Mouse (Mus musculus): Measurements from ENCODE around the gene Prune1. TPM values are rescaled to one million over a fixed set of nuclear protein-coding genes. Genes with fewer than 3 reads are reported as not detected.

Gene Prune1
- polyA plus RNA-seq, 1 experiment from 2014 or later, result 26.2 TPM

GRCm38 (mm10) chr3:95269789-95270188 lies 12.1 kb downstream of the Prune1 start:
- peaks cover 49% of the 10 kb centered on the region for H3K36me3 ChIP-seq (replicated peaks)
- no peaks in the 10 kb centered on the region for H3K27me3 ChIP-seq (ENCODE audit: poor library complexity, severe bottlenecking)
- WGBS, result 94% methylated on average over 5 of the region's 5 CpGs
- H3K9me3 ChIP-seq, result no peaks in the 10 kb centered on the region
- H3K27ac ChIP-seq, result no peak overlapping the region
- no peaks in the 10 kb centered on the region for H3K4me1 ChIP-seq
- DNase-seq (ENCODE audit: extremely low spot score, low spot score), result no peak
- H3K4me3 ChIP-seq, result no peak overlapping the region

GRCm38 (mm10) chr3:95267855-95268254 lies 14.0 kb downstream of the Prune1 start:
- peaks cover 60% of the 10 kb centered on the region for H3K36me3 ChIP-seq (replicated peaks)
- no peak for DNase-seq (ENCODE audit: extremely low spot score, low spot score)
- 0 out of 2 replicates have a peak, but pooled peaks cover 5% of the 10 kb centered on the region for H3K4me1 ChIP-seq
- H3K4me3 ChIP-seq, result no peak overlapping the region
- H3K27me3 ChIP-seq (ENCODE audit: poor library complexity, severe bottlenecking), result no peaks in the 10 kb centered on the region
- H3K27ac ChIP-seq, result no peak overlapping the region
- no peaks in the 10 kb centered on the region for H3K9me3 ChIP-seq

GRCm38 (mm10) chr3:95266052-95266451 lies 15.8 kb downstream of the Prune1 start:
- 0 out of 2 replicates have a peak, but pooled peaks cover 5% of the 10 kb centered on the region for H3K4me1 ChIP-seq
- no peaks in the 10 kb centered on the region for H3K27me3 ChIP-seq (ENCODE audit: poor library complexity, severe bottlenecking)
- DNase-seq (ENCODE audit: extremely low spot score, low spot score), result no peak
- no peak overlapping the region for H3K27ac ChIP-seq
- H3K4me3 ChIP-seq, result no peak overlapping the region
- H3K9me3 ChIP-seq, result no peaks in the 10 kb centered on the region
- H3K36me3 ChIP-seq (replicated peaks), result peaks cover 74% of the 10 kb centered on the region
- 96% methylated on average over 3 of the region's 3 CpGs for WGBS

GRCm38 (mm10) chr3:95264724-95265123 lies 17.2 kb downstream of the Prune1 start:
- Histone ChIP-seq H3K36me3 (replicated peaks) (peaks cover 87% of the 10 kb centered on the region), H3K4me3 (no peak overlapping the region), H3K27me3 (ENCODE audit: poor library complexity, severe bottlenecking) (no peaks in the 10 kb centered on the region), H3K4me1 (0 out of 2 replicates have a peak, but pooled peaks cover 5% of the 10 kb centered on the region), H3K27ac (no peak overlapping the region), H3K9me3 (no peaks in the 10 kb centered on the region)
- WGBS, result 78% methylated on average over 1 of the region's 1 CpGs
- no peak for DNase-seq (ENCODE audit: extremely low spot score, low spot score)

GRCm38 (mm10) chr3:95263089-95263739 lies 18.7 kb downstream of the Prune1 start:
- Histone ChIP-seq H3K4me3 (no peak overlapping the region), H3K4me1 (0 out of 2 replicates have a peak, but pooled peaks cover 5% of the 10 kb centered on the region), H3K9me3 (no peaks in the 10 kb centered on the region), H3K27me3 (ENCODE audit: poor library complexity, severe bottlenecking) (no peaks in the 10 kb centered on the region), H3K36me3 (replicated peaks) (peaks cover 91% of the 10 kb centered on the region), H3K27ac (no peak overlapping the region; the same call in 1 of the 2 replicates)
- DNase-seq (ENCODE audit: extremely low spot score, low spot score), result peak; percentile 58
- 55% methylated on average over 11 of the region's 11 CpGs for WGBS

GRCm38 (mm10) chr3:95261975-95262374 lies 19.9 kb downstream of the Prune1 start:
- Histone ChIP-seq H3K27me3 (ENCODE audit: poor library complexity, severe bottlenecking) (no peaks in the 10 kb centered on the region), H3K27ac (no peak overlapping the region), H3K9me3 (no peaks in the 10 kb centered on the region), H3K36me3 (replicated peaks) (peaks cover 91% of the 10 kb centered on the region), H3K4me1 (0 out of 2 replicates have a peak, but pooled peaks cover 5% of the 10 kb centered on the region), H3K4me3 (no peak overlapping the region)
- WGBS, result 92% methylated on average over 4 of the region's 4 CpGs
- no peak for DNase-seq (ENCODE audit: extremely low spot score, low spot score)

GRCm38 (mm10) chr3:95256931-95257330 lies 24.9 kb downstream of the Prune1 start:
- Histone ChIP-seq H3K4me3 (no peak overlapping the region), H3K9me3 (no peaks in the 10 kb centered on the region), H3K27me3 (ENCODE audit: poor library complexity, severe bottlenecking) (no peaks in the 10 kb centered on the region), H3K4me1 (no peaks in the 10 kb centered on the region), H3K27ac (no peak overlapping the region), H3K36me3 (replicated peaks) (peaks cover 93% of the 10 kb centered on the region)
- 94% methylated on average over 5 of the region's 5 CpGs for WGBS
- DNase-seq (ENCODE audit: extremely low spot score, low spot score), result no peak

GRCm38 (mm10) chr3:95250783-95251424 lies 31.0 kb downstream of the Prune1 start, which contains the start of gene Bnipl:
Gene Bnipl (minus strand): TSS chr3:95251193.
- Histone ChIP-seq H3K27ac (no peak within 1 kb of the TSS), H3K4me3 (no peak within 1 kb of the TSS), H3K36me3 (replicated peaks) (peaks cover 35% of the 10 kb centered on the region), H3K27me3 (ENCODE audit: poor library complexity, severe bottlenecking) (no peaks in the 10 kb centered on the region), H3K9me3 (no peaks in the 10 kb centered on the region), H3K4me1 (no peaks in the 10 kb centered on the region)
- 65% methylated on average over 7 of the region's 7 CpGs for WGBS
- DNase-seq (ENCODE audit: extremely low spot score, low spot score), result no peak

- no peaks in the 10 kb centered on the region for H3K27me3 ChIP-seq (ENCODE audit: poor library complexity, severe bottlenecking)
- peaks cover 33% of the 10 kb centered on the region for H3K36me3 ChIP-seq (replicated peaks)
- WGBS, result 84% methylated on average over 5 of the region's 5 CpGs
- H3K4me1 ChIP-seq, result no peaks in the 10 kb centered on the region
- no peak overlapping the region for H3K4me3 ChIP-seq
- H3K27ac ChIP-seq, result no peak overlapping the region
- DNase-seq (ENCODE audit: extremely low spot score, low spot score), result no peak
- no peaks in the 10 kb centered on the region for H3K9me3 ChIP-seq
Measured at GRCm38 (mm10) chr3:95250361-95250760, 31.5 kb downstream of the Prune1 start.

- WGBS, result 86% methylated on average over 1 of the region's 1 CpGs
- H3K9me3 ChIP-seq, result no peaks in the 10 kb centered on the region
- H3K27ac ChIP-seq, result no peak overlapping the region
- no peaks in the 10 kb centered on the region for H3K4me1 ChIP-seq
- H3K4me3 ChIP-seq, result no peak overlapping the region
- H3K27me3 ChIP-seq (ENCODE audit: poor library complexity, severe bottlenecking), result no peaks in the 10 kb centered on the region
- DNase-seq (ENCODE audit: extremely low spot score, low spot score), result no peak
- H3K36me3 ChIP-seq (replicated peaks), result peaks cover 14% of the 10 kb centered on the region
Measured at GRCm38 (mm10) chr3:95247660-95248336, 34.1 kb downstream of the Prune1 start.

- H3K36me3 ChIP-seq (replicated peaks), result peaks cover 10% of the 10 kb centered on the region
- no peak overlapping the region for H3K4me3 ChIP-seq
- H3K4me1 ChIP-seq, result no peaks in the 10 kb centered on the region
- DNase-seq (ENCODE audit: extremely low spot score, low spot score), result no peak
- H3K9me3 ChIP-seq, result no peaks in the 10 kb centered on the region
- H3K27me3 ChIP-seq (ENCODE audit: poor library complexity, severe bottlenecking), result no peaks in the 10 kb centered on the region; the same call in 1 of the 2 replicates
- H3K27ac ChIP-seq, result no peak overlapping the region
- WGBS, result 88% methylated on average over 5 of the region's 5 CpGs
Measured at GRCm38 (mm10) chr3:95246465-95247231, 35.2 kb downstream of the Prune1 start.

GRCm38 (mm10) chr3:95243086-95243485 lies 38.8 kb downstream of the Prune1 start:
- 86% methylated on average over 2 of the region's 2 CpGs for WGBS
- 0 out of 2 replicates have a peak, but pooled peaks cover under 1% of the 10 kb centered on the region for H3K9me3 ChIP-seq
- no peaks in the 10 kb centered on the region; the same call in 1 of the 2 replicates for H3K27me3 ChIP-seq (ENCODE audit: poor library complexity, severe bottlenecking)
- DNase-seq (ENCODE audit: extremely low spot score, low spot score), result no peak
- no peak overlapping the region for H3K4me3 ChIP-seq
- no peak overlapping the region for H3K27ac ChIP-seq
- peaks cover 7% of the 10 kb centered on the region for H3K4me1 ChIP-seq
- H3K36me3 ChIP-seq (replicated peaks), result peaks cover 23% of the 10 kb centered on the region

Data from forebrain, embryonic 10.5 days (tissue).